Mouse (Mus musculus) lung, embryonic 16.5 days (tissue): ENCODE data around the gene Tmem200b. TPM values are rescaled to one million over a fixed set of nuclear protein-coding genes. Genes with fewer than 3 reads are reported as not detected.

ENCODE experiments used
- ATAC-seq: fragments of 200-750 bp; cut with Nextera tagmentation; 2 replicates; pipeline ENCODE4 v1.8.0; 2017; ENCODE audit warnings: low read depth, mild to moderate bottlenecking, moderate library complexity
- H3K27ac ChIP-seq: fragments of 300-500 bp; sonication (generic); 2 replicates; pipeline ENCODE4 v1.5.1; 2014; ENCODE audit warnings: mild to moderate bottlenecking, control low read depth, low read length
- H3K27me3 ChIP-seq: fragments of 300-500 bp; sonication (generic); 2 replicates; pipeline ENCODE4 v1.6.1; 2014; ENCODE audit warnings: low read depth, low read length, mixed read lengths; ENCODE audit not compliant: control insufficient read depth, insufficient read depth
- H3K36me3 ChIP-seq: fragments of 300-500 bp; sonication (generic); 2 replicates; pipeline ENCODE4 v1.6.1; 2014; ENCODE audit warnings: low read length; ENCODE audit not compliant: control insufficient read depth, insufficient read depth
- H3K4me1 ChIP-seq: fragments of 300-500 bp; sonication (generic); replicated peaks from 2 replicates; pipeline ENCODE4 v1.6.1; 2014; ENCODE audit warnings: low read length, mixed read lengths; ENCODE audit not compliant: control insufficient read depth, insufficient read depth
- H3K4me2 ChIP-seq: fragments of 300-500 bp; sonication (generic); 2 replicates; pipeline ENCODE4 v1.6.1; 2014; ENCODE audit warnings: low read depth, low read length, control low read depth
- H3K4me3 ChIP-seq: fragments of 300-500 bp; sonication (generic); 2 replicates; pipeline ENCODE4 v1.5.1; 2014; ENCODE audit warnings: mild to moderate bottlenecking, low read length, control low read depth
- H3K9ac ChIP-seq: fragments of 300-500 bp; sonication (generic); 2 replicates; pipeline ENCODE4 v1.6.1; 2014; ENCODE audit warnings: low read length, control low read depth
- H3K9me3 ChIP-seq: fragments of 300-500 bp; sonication (generic); 2 replicates; pipeline ENCODE4 v1.6.1; 2016; ENCODE audit warnings: low read length; ENCODE audit not compliant: control insufficient read depth
- WGBS: fragments of 180-500 bp; shearing (Covaris S2); extraction: QIAGEN DNeasy Blood & Tissue Kit; methylation state at CpG from one replicate; pipeline ENCODE4 v1.1.7; 2014; 5-methylcytosine and 5-hydroxymethylcytosine counted together
- polyA plus RNA-seq: library from polyadenylated mRNA; unstranded; fragments of >200 nt; fragmentation: Nextera tagmentation; extraction: Ambion mirVana; gene quantifications from 2 replicates; pipeline ENCODE4 v1.2.1, GENCODE M21; 2015

Gene Tmem200b
- polyA plus RNA-seq, 1 experiment from 2014 or later: 0.43 TPM

GRCm38 (mm10) chr4:131915821-131916328, 5.7 kb upstream of the Tmem200b start:
- H3K36me3 ChIP-seq: no peaks in the 10 kb centered on the region
- no peak overlapping the region for H3K4me3 ChIP-seq
- peaks cover 55% of the 10 kb centered on the region for H3K27me3 ChIP-seq
- peaks cover 26% of the 10 kb centered on the region for H3K4me1 ChIP-seq
- no peak overlapping the region for H3K27ac ChIP-seq
- H3K4me2 ChIP-seq: no peak overlapping the region
- H3K9ac ChIP-seq: no peak overlapping the region
- 28% methylated on average over 13 of the region's 13 CpGs for WGBS
- no peaks in the 10 kb centered on the region for H3K9me3 ChIP-seq
- ATAC-seq: no peak

DNA sequence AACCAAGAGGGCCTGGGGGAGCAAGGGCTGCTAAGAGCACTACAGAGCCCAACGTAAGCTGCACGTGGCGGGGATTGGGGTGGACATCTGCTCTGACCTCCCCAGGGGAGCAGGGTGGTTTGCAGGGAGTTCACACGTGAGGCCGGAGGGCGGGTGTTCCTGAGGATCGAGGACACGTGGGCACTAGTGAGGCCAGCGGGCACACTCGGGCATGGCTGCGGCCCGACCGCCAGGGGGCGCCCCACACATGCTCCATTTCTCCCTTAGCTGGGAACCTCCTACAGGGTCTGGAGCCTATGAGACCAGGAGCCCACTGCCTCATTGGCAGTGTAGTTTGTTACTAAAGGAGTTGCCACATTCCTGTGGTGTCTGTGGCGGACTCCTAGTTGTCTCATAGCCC, 5.1 kb upstream of the Tmem200b start:
- no peaks in the 10 kb centered on the region for H3K9me3 ChIP-seq
- H3K36me3 ChIP-seq: no peaks in the 10 kb centered on the region
- ATAC-seq: peak; percentile 15; the same call in 1 of the 2 replicates
- H3K27ac ChIP-seq: no peak overlapping the region
- no peak overlapping the region for H3K9ac ChIP-seq
- no peak overlapping the region for H3K4me3 ChIP-seq
- 15% methylated on average over 15 of the region's 15 CpGs for WGBS
- H3K4me1 ChIP-seq: peaks cover 27% of the 10 kb centered on the region
- peaks cover 59% of the 10 kb centered on the region for H3K27me3 ChIP-seq
- no peak overlapping the region for H3K4me2 ChIP-seq

- Histone ChIP-seq H3K27me3 (peaks cover 64% of the 10 kb centered on the region), H3K4me3 (no peak overlapping the region), H3K4me1 (peaks cover 32% of the 10 kb centered on the region), H3K9ac (no peak overlapping the region), H3K9me3 (no peaks in the 10 kb centered on the region), H3K27ac (no peak overlapping the region), H3K4me2 (no peak overlapping the region), H3K36me3 (no peaks in the 10 kb centered on the region)
- no peak for ATAC-seq
- 68% methylated on average over 10 of the region's 10 CpGs for WGBS
Observed at GRCm38 (mm10) chr4:131917010-131917555, 4.5 kb upstream of the Tmem200b start.

GRCm38 (mm10) chr4:131918026-131918533, 3.5 kb upstream of the Tmem200b start:
- H3K36me3 ChIP-seq: no peaks in the 10 kb centered on the region
- no peak overlapping the region for H3K27ac ChIP-seq
- peaks cover 37% of the 10 kb centered on the region for H3K4me1 ChIP-seq
- no peaks in the 10 kb centered on the region for H3K9me3 ChIP-seq
- H3K27me3 ChIP-seq: peaks cover 72% of the 10 kb centered on the region
- WGBS: 71% methylated on average over 7 of the region's 7 CpGs
- H3K9ac ChIP-seq: no peak overlapping the region
- ATAC-seq: no peak
- no peak overlapping the region for H3K4me3 ChIP-seq
- H3K4me2 ChIP-seq: no peak overlapping the region

- Histone ChIP-seq H3K27me3 (peaks cover 65% of the 10 kb centered on the region), H3K27ac (no peak overlapping the region), H3K4me3 (no peak overlapping the region), H3K9ac (no peak overlapping the region), H3K4me2 (no peak overlapping the region), H3K36me3 (no peaks in the 10 kb centered on the region), H3K4me1 (peaks cover 37% of the 10 kb centered on the region), H3K9me3 (no peaks in the 10 kb centered on the region)
- ATAC-seq: peak; percentile 37
- WGBS: 14% methylated on average over 14 of the region's 15 CpGs
Observed at GRCm38 (mm10) chr4:131918711-131919500, 2.7 kb upstream of the Tmem200b start.

- Histone ChIP-seq H3K4me3 (peak overlapping the region; percentile 63), H3K9ac (no peak overlapping the region; the same call in 1 of the 2 replicates), H3K27me3 (peaks cover 63% of the 10 kb centered on the region), H3K9me3 (no peaks in the 10 kb centered on the region), H3K4me1 (peaks cover 42% of the 10 kb centered on the region), H3K36me3 (no peaks in the 10 kb centered on the region), H3K27ac (peak overlapping the region; percentile 66; the same call in 1 of the 2 replicates), H3K4me2 (peak overlapping the region; percentile 89)
- ATAC-seq: no peak
- WGBS: 20% methylated on average over 15 of the region's 15 CpGs
Observed at GRCm38 (mm10) chr4:131919506-131920140, 1.9 kb upstream of the Tmem200b start.

- WGBS: 3% methylated on average over 31 of the region's 51 CpGs
- Histone ChIP-seq H3K4me3 (peak overlapping the region; percentile 63), H3K4me2 (peak overlapping the region; percentile 89), H3K9me3 (no peaks in the 10 kb centered on the region), H3K27ac (peak overlapping the region; percentile 66; the same call in 1 of the 2 replicates), H3K4me1 (peaks cover 38% of the 10 kb centered on the region), H3K27me3 (peaks cover 63% of the 10 kb centered on the region), H3K36me3 (no peaks in the 10 kb centered on the region), H3K9ac (peak overlapping the region; percentile 69)
- peak; percentile 42 for ATAC-seq
Observed at GRCm38 (mm10) chr4:131920141-131920594, 1.4 kb upstream of the Tmem200b start.

DNA sequence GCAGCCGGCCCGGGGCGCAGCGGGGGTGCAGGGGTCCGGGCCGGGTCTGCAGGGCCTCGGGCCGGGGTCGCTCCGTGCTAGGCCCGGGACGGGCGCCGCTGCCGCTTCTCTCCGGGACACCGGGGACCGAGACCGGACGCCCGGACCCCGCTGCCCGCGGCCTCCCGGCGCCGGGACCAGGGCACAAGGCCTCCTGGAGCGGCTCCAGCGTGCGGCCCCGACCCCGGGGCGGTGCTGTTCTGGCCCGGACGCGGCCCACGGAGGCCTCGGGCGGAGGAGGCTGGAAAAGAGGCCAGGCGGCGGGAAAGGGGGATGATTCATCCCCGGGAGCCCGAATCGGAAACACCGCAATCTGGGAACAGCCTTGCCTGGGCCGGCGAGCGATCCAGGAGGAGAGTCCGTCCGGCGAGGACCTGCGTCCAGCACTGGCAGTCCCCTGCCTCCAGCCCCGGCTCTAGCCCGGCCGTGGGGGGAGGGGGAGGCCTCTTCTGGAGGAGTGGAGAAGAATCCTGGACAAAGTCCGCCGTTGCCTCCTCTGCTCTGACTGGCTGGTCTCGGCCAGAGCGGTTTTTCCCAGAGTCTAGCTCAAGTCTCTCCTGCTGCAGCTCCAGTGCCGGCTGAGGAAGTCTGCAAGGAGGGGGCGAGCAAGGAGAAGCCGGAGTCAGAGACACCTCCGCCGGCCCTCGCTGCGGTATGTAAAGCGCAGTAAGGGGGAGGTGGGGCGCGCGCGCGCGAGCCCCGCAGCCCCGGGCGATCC, 798 bp upstream of the Tmem200b start:
- ATAC-seq: peak; percentile 21
- peaks cover 34% of the 10 kb centered on the region for H3K4me1 ChIP-seq
- peak overlapping the region; percentile 63 for H3K4me3 ChIP-seq
- no peaks in the 10 kb centered on the region for H3K36me3 ChIP-seq
- peaks cover 59% of the 10 kb centered on the region for H3K27me3 ChIP-seq
- WGBS: under 1% methylated on average over 56 of the region's 76 CpGs
- H3K4me2 ChIP-seq: peak overlapping the region; percentile 89
- H3K9ac ChIP-seq: peak overlapping the region; percentile 69
- peak overlapping the region; percentile 55 for H3K27ac ChIP-seq
- H3K9me3 ChIP-seq: no peaks in the 10 kb centered on the region
